Mouse (Mus musculus): ENCODE data around the gene Plppr1.
"Not testable (repeated sequence)": the region's sequence is repeated elsewhere in the genome, so short reads cannot be mapped to it uniquely, and the experiment has no call there.

Gene Plppr1

DNA sequence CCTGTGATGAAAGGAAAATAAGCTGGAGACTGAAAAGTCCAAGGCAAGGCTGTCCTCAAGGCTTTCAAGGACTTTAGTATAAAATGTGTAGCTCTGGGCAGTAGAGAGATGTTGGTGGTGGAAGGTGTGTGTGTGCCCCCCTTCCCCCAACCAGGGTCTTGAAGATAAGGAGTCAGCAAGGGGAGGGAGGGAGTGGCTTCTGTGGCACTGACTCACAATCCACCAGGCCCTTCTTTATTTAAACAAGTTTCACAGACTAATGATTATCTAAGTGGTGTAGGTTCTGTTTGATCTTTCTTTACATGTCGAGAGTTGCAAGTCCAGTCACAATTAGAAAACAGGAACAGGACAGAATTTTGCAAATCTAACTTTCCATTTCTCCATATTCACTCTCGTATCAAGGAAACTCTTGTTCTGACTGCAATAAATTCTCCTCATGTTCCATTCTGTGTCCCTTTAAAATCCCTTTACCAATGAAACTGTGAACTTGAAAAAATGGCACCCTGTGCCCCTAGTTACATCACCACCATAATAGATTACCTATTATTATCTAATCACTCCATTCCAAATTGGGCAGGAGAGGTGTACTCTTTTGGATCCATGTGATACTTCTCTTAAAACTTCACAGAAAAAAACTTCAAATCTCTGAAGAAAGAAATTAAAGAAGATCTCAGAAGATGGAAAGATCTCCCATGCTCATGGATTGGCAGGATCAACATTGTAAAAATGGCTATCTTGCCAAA lies 324.7 kb downstream of the Plppr1 start:
- DNase-seq (ENCODE audit: low read depth, low spot score) = not testable (repeated sequence)

DNA sequence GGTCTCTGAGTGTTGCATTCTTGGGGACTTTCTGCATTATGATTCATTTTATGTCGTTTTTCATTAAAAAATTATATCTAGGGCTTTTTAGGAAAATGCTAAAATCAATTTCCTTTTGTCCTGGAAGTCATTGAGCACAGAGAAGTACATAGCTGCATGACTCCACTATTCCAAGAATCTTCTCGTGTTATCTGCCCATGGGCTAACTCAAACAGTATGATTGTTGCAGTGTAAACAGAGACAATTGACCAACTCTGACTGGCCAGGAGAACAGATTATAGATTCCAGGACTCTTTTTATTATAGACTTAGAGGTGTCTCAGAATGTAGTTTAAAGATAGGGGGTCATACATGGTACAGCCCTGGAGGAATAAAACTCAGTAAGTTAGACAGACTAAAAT lies 327.8 kb downstream of the Plppr1 start:
- no peak for DNase-seq (ENCODE audit: low read depth, low spot score)
